In genomic region chr19:24198676-24199303, GRCm38 (mm10) we compare ENCODE assay signal across 24 mouse cellular contexts. TPM values are rescaled to one million over a fixed set of nuclear protein-coding genes. Genes with fewer than 3 reads are reported as not detected.
DNase-seq lines count a peak whose midpoint lies in the region; ATAC-seq and TF ChIP-seq lines count a peak whose summit lies in the region.
"Had no signal": no experiment of that assay in that cellular context is flagged by ENCODE, and none has a peak within 500 bp of the region (broad histone marks: within the 10 kb centered on the region; RNA-seq: fewer than 3 reads in every experiment).

No protein-coding gene starts in this region.

- H3K9ac ChIP-seq in embryonic facial prominence, embryonic 11.5 days (replicated peaks; ENCODE audit: low read length), result no peak overlapping the region
- H3K9ac ChIP-seq in midbrain, embryonic 11.5 days (ENCODE audit: low read length), result no peak overlapping the region
- H3K9ac ChIP-seq in ES-Bruce4 (ENCODE audit: low read depth, poor library complexity, severe bottlenecking), result no peak overlapping the region
- H3K9ac ChIP-seq: embryonic facial prominence, embryonic 12.5 days; forebrain, embryonic 13.5 days; forebrain, embryonic 15.5 days; forebrain, postnatal 0 days had no signal

- H3K4me3 ChIP-seq in embryonic facial prominence, embryonic 11.5 days (ENCODE audit: low read depth, low read length), result no peak overlapping the region
- H3K4me3 ChIP-seq in embryonic facial prominence, embryonic 10.5 days, result no peak overlapping the region
- no peak overlapping the region for H3K4me3 ChIP-seq in midbrain, embryonic 11.5 days (ENCODE audit: low read depth, low read length)
- no peak overlapping the region for H3K4me3 ChIP-seq in midbrain, embryonic 10.5 days
- H3K4me3 ChIP-seq in ES-Bruce4 (ENCODE audit: low read depth, low read length), result no peak overlapping the region
- no peak overlapping the region for H3K4me3 ChIP-seq in myocyte
- H3K4me3 ChIP-seq: embryonic facial prominence, embryonic 12.5 days; forebrain, embryonic 13.5 days; forebrain, embryonic 15.5 days had no signal

- no peaks in the 10 kb centered on the region for H3K27me3 ChIP-seq in embryonic facial prominence, embryonic 11.5 days (ENCODE audit: control insufficient read depth, insufficient read depth, low read length)
- H3K27me3 ChIP-seq in embryonic facial prominence, embryonic 10.5 days (replicated peaks; ENCODE audit: low read depth, poor library complexity, severe bottlenecking), result no peaks in the 10 kb centered on the region
- no peaks in the 10 kb centered on the region for H3K27me3 ChIP-seq in midbrain, embryonic 11.5 days (ENCODE audit: control insufficient read depth, insufficient read depth, low read length)
- H3K27me3 ChIP-seq in midbrain, embryonic 10.5 days (ENCODE audit: low read depth, poor library complexity, severe bottlenecking), result no peaks in the 10 kb centered on the region
- H3K27me3 ChIP-seq in ES-Bruce4 (ENCODE audit: control insufficient read depth, insufficient read depth, low read length, poor library complexity, severe bottlenecking), result no peaks in the 10 kb centered on the region
- H3K27me3 ChIP-seq in myocyte (ENCODE audit: control insufficient read depth, insufficient read depth, insufficient read length), result no peaks in the 10 kb centered on the region
- H3K27me3 ChIP-seq: CH12.LX; embryonic facial prominence, embryonic 12.5 days; forebrain, embryonic 13.5 days; forebrain, embryonic 15.5 days had no signal

- TF ChIP-seq POLR2A in ES-Bruce4 (IDR thresholded peaks at IDR 0.05; ENCODE audit: insufficient read depth, low read length) (no peak), myocyte (IDR thresholded peaks at IDR 0.05; ENCODE audit: insufficient read length, low read depth) (no peak)

- no peak for TF ChIP-seq CTCF in ES-Bruce4 (IDR thresholded peaks at IDR 0.05; ENCODE audit: low read depth, low read length)

- peaks cover 2% of the 10 kb centered on the region; the same call in 1 of the 2 replicates for H3K9me3 ChIP-seq in embryonic facial prominence, embryonic 11.5 days (replicated peaks; ENCODE audit: control insufficient read depth, low read length)
- peaks cover 9% of the 10 kb centered on the region for H3K9me3 ChIP-seq in embryonic facial prominence, embryonic 10.5 days
- no peaks in the 10 kb centered on the region for H3K9me3 ChIP-seq in midbrain, embryonic 11.5 days (ENCODE audit: control insufficient read depth, low read length)
- peaks cover 3% of the 10 kb centered on the region; the same call in 1 of the 2 replicates for H3K9me3 ChIP-seq in midbrain, embryonic 10.5 days (replicated peaks)
- H3K9me3 ChIP-seq in ES-Bruce4 (replicated peaks; ENCODE audit: control insufficient read depth, insufficient read depth, low read length, poor library complexity, severe bottlenecking), result 0 out of 2 replicates have a peak, but pooled peaks cover 2% of the 10 kb centered on the region
- H3K9me3 ChIP-seq: embryonic facial prominence, embryonic 12.5 days; forebrain, embryonic 15.5 days had no signal

- 42% methylated on average over 11 of the region's 11 CpGs for WGBS in embryonic facial prominence, embryonic 11.5 days
- WGBS in embryonic facial prominence, embryonic 10.5 days, result 59% methylated on average over 11 of the region's 11 CpGs
- 81% methylated on average over 11 of the region's 11 CpGs for whole genome bisulfite sequencing in midbrain, embryonic 11.5 days
- 74% methylated on average over 11 of the region's 11 CpGs for WGBS in midbrain, embryonic 10.5 days

- H3ac ChIP-seq in myocyte (ENCODE audit: control insufficient read depth, insufficient read length), result no peak overlapping the region

- TF ChIP-seq EP300 in ES-Bruce4 (IDR thresholded peaks at IDR 0.05; ENCODE audit: insufficient read depth, low read depth, low read length), result no peak

- no peak overlapping the region for H3K4me2 ChIP-seq in embryonic facial prominence, embryonic 11.5 days (ENCODE audit: low read depth, low read length)
- no peak overlapping the region for H3K4me2 ChIP-seq in midbrain, embryonic 11.5 days
- H3K4me2 ChIP-seq in myocyte (ENCODE audit: low read depth), result no peak overlapping the region
- H3K4me2 ChIP-seq: embryonic facial prominence, embryonic 12.5 days; forebrain, embryonic 13.5 days; forebrain, embryonic 15.5 days had no signal

- DNase-seq in embryonic facial prominence, embryonic 11.5 days (ENCODE audit: low spot score), result peak; percentile 50
- DNase-seq in embryonic facial prominence, embryonic 10.5 days (ENCODE audit: low spot score), result no peak
- DNase-seq in midbrain, embryonic 11.5 days (ENCODE audit: low spot score, missing footprints), result peak; percentile 77
- no peak for DNase-seq in midbrain, embryonic 10.5 days (ENCODE audit: low spot score)
- no peak for DNase-seq in left cerebral cortex, adult 8-10 months (ENCODE audit: low spot score in 2 of 2)
- no peak for DNase-seq in layer of hippocampus, adult 11-12 months (ENCODE audit: low spot score)
- DNase-seq: adrenal gland, adult 8-10 months; adrenal gland, postnatal 14 days; adrenal gland, postnatal 36 days; cerebellum, adult 11 months; cerebellum, adult 18-20 months; cerebellum, adult 8-10 months; cerebellum, adult 9-11 months; cerebellum, postnatal 14 days; cerebellum, postnatal 36 days; embryo, embryonic 11 days; forebrain, postnatal 0 days had no signal

- no peak for ATAC-seq in embryonic facial prominence, embryonic 11.5 days (replicated peaks; ENCODE audit: insufficient number of reproducible peaks, low FRiP score, low TSS enrichment, low read depth)
- no peak for ATAC-seq in midbrain, embryonic 11.5 days (ENCODE audit: low FRiP score)
- ATAC-seq: CD4-positive, CD25-positive, alpha-beta regulatory T cell, adult 4 months; forebrain, embryonic 13.5 days; forebrain, embryonic 15.5 days; forebrain, postnatal 0 days had no signal

- H3K36me3 ChIP-seq in embryonic facial prominence, embryonic 11.5 days (replicated peaks; ENCODE audit: control insufficient read depth, insufficient read depth, low read depth, low read length), result no peaks in the 10 kb centered on the region
- H3K36me3 ChIP-seq in embryonic facial prominence, embryonic 10.5 days (replicated peaks), result no peaks in the 10 kb centered on the region; the same call in 1 of the 2 replicates
- no peaks in the 10 kb centered on the region for H3K36me3 ChIP-seq in midbrain, embryonic 11.5 days (ENCODE audit: control insufficient read depth, insufficient read depth, low read length)
- no peaks in the 10 kb centered on the region for H3K36me3 ChIP-seq in midbrain, embryonic 10.5 days
- H3K36me3 ChIP-seq in ES-Bruce4 (ENCODE audit: control insufficient read depth, insufficient read depth, low read length, poor library complexity, severe bottlenecking) (no peaks in the 10 kb centered on the region; the same call in 1 of the 2 replicates), myocyte (ENCODE audit: control insufficient read depth, insufficient read depth) (no peaks in the 10 kb centered on the region)
- H3K36me3 ChIP-seq: embryonic facial prominence, embryonic 12.5 days; forebrain, embryonic 15.5 days had no signal

- no peaks in the 10 kb centered on the region; the same call in 1 of the 2 replicates for H3K4me1 ChIP-seq in embryonic facial prominence, embryonic 11.5 days (ENCODE audit: control insufficient read depth, insufficient read depth, low read length)
- H3K4me1 ChIP-seq in embryonic facial prominence, embryonic 10.5 days, result peaks cover 14% of the 10 kb centered on the region
- H3K4me1 ChIP-seq in midbrain, embryonic 11.5 days (ENCODE audit: control insufficient read depth, insufficient read depth, low read length), result no peaks in the 10 kb centered on the region
- H3K4me1 ChIP-seq in midbrain, embryonic 10.5 days, result no peaks in the 10 kb centered on the region
- H3K4me1 ChIP-seq in ES-Bruce4 (ENCODE audit: control insufficient read depth, insufficient read depth, low read length), result no peaks in the 10 kb centered on the region
- H3K4me1 ChIP-seq: forebrain, embryonic 13.5 days had no signal

- H3K27ac ChIP-seq in embryonic facial prominence, embryonic 11.5 days (replicated peaks; ENCODE audit: low read depth, low read length), result no peak overlapping the region
- no peak overlapping the region for H3K27ac ChIP-seq in embryonic facial prominence, embryonic 10.5 days (replicated peaks)
- H3K27ac ChIP-seq in midbrain, embryonic 11.5 days (ENCODE audit: low read depth, low read length), result no peak overlapping the region
- H3K27ac ChIP-seq in midbrain, embryonic 10.5 days (replicated peaks), result no peak overlapping the region
- peak overlapping the region; percentile 52 for H3K27ac ChIP-seq in ES-Bruce4 (ENCODE audit: insufficient read depth, low read length)
- H3K27ac ChIP-seq: embryonic facial prominence, embryonic 12.5 days; forebrain, embryonic 13.5 days; forebrain, embryonic 15.5 days had no signal

- no peaks in the 10 kb centered on the region for H3K79me2 ChIP-seq in myocyte (ENCODE audit: control insufficient read depth, insufficient read depth)

TF ChIP-seq in myocyte, 11 proteins besides CTCF, POLR2A, EP300 and RAD21:
- TF ChIP-seq MYOG (IDR thresholded peaks at IDR 0.05; ENCODE audit: control insufficient read depth in 1 of 3, insufficient read depth in 1 of 3, insufficient read length in 2 of 3, low read depth in 2 of 3), result peak in 2 of 3 experiments; percentile 47 to 68
- no peak for TF ChIP-seq SRF (IDR thresholded peaks at IDR 0.05; ENCODE audit: control insufficient read depth, insufficient read length, low read depth)
- TF ChIP-seq MYOD1 (IDR thresholded peaks at IDR 0.05; ENCODE audit: control insufficient read depth in 1 of 3, insufficient read length in 2 of 3, low read depth in 2 of 3), result peak in 2 of 3 experiments; percentile 41 to 49

RNA-seq across cellular contexts. Expression of gene Tjp2, which starts 26.0 kb away (rescaled TPM):
- 22.4 and 24.5 TPM in 2 replicates for polyA plus RNA-seq in embryonic facial prominence, embryonic 11.5 days (2014; fragmentation: Nextera tagmentation; extraction: Ambion mirVana)
- 35.1 TPM in 2 replicates for polyA plus RNA-seq in embryonic facial prominence, embryonic 10.5 days (2016; fragmentation: Nextera tagmentation; extraction: Ambion mirVana)
- polyA plus RNA-seq in midbrain, embryonic 11.5 days (2014; fragmentation: Nextera tagmentation; extraction: Ambion mirVana), result 22.3 and 23.0 TPM in 2 replicates
- polyA plus RNA-seq in midbrain, embryonic 10.5 days (2016; fragmentation: Nextera tagmentation; extraction: Ambion mirVana), result 27.2 and 30.8 TPM in 2 replicates
- polyA plus RNA-seq in ES-Bruce4 (2011; ENCODE audit: insufficient read depth, insufficient read length, low read depth, missing spikeins) (114 and 115 TPM in 2 replicates), myocyte (2012; fragmentation: generic; extraction: Trizol) (5.2 TPM)
- total RNA-seq in left cerebral cortex, adult 8-10 months (2022), result 10 to 100 TPM; 22.2 to 25.1 (median 23.3) TPM

Comparison
In these comparisons a context has a peak if more than half of its experiments do, and no peak if none do; other contexts are left out.
1. DNase-seq: peak in embryonic facial prominence, embryonic 11.5 days (single experiment) and midbrain, embryonic 11.5 days (single experiment); none in embryonic facial prominence, embryonic 10.5 days (single experiment), midbrain, embryonic 10.5 days (single experiment), left cerebral cortex, adult 8-10 months (0 of 2) and layer of hippocampus, adult 11-12 months (single experiment).